Mouse (Mus musculus) heart, postnatal 0 days (tissue): ENCODE data around the gene Urad. TPM values are rescaled to one million over a fixed set of nuclear protein-coding genes. Genes with fewer than 3 reads are reported as not detected.

Source experiments
- ATAC-seq: fragments of 200-750 bp; cut with Nextera tagmentation; 2 replicates; pipeline ENCODE4 v1.8.0; 2017; ENCODE audit warnings: low read depth, moderate number of reproducible peaks, moderate library complexity; ENCODE audit not compliant: insufficient read depth
- DNase-seq: peaks from one replicate; pipeline ENCODE4 v3.0.0-alpha.2; 2016; ENCODE audit warnings: low spot score
- H3K27ac ChIP-seq: fragments of 300-500 bp; sonication (generic); 2 replicates; pipeline ENCODE4 v1.5.1; 2014; ENCODE audit warnings: low read depth, mild to moderate bottlenecking
- H3K27me3 ChIP-seq: fragments of 300-500 bp; sonication (generic); 2 replicates; pipeline ENCODE4 v1.6.1; 2014; ENCODE audit warnings: low read length, mixed read lengths; ENCODE audit not compliant: control insufficient read depth, insufficient read depth
- H3K36me3 ChIP-seq: fragments of 300-500 bp; sonication (generic); replicated peaks from 2 replicates; pipeline ENCODE4 v1.6.1; 2014; ENCODE audit warnings: low read length, mixed read lengths; ENCODE audit not compliant: control insufficient read depth, insufficient read depth
- H3K4me1 ChIP-seq: fragments of 300-500 bp; sonication (generic); 2 replicates; pipeline ENCODE4 v1.6.1; 2014; ENCODE audit warnings: antibody characterized with exemption; ENCODE audit not compliant: control insufficient read depth, insufficient read depth
- H3K4me2 ChIP-seq: fragments of 300-500 bp; sonication (generic); 2 replicates; pipeline ENCODE4 v1.6.1; 2014; ENCODE audit warnings: low read depth, mild to moderate bottlenecking, low read length, moderate library complexity
- H3K4me3 ChIP-seq: fragments of 300-500 bp; sonication (generic); 2 replicates; pipeline ENCODE4 v1.5.1; 2014; ENCODE audit warnings: low read depth, low read length
- H3K9ac ChIP-seq: fragments of 300-500 bp; sonication (generic); replicated peaks from 2 replicates; pipeline ENCODE4 v1.6.1; 2014; ENCODE audit warnings: low read depth, low read length, mixed read lengths
- H3K9me3 ChIP-seq: fragments of 300-500 bp; sonication (generic); replicated peaks from 2 replicates; pipeline ENCODE4 v1.6.1; 2016; ENCODE audit warnings: low read length; ENCODE audit not compliant: control insufficient read depth
- CTCF ChIP-seq: IDR thresholded peaks from 2 replicates; pipeline ENCODE4 v1.5.1; 2016; ENCODE audit warnings: antibody characterized with exemption, control low read depth, low read depth
- EP300 ChIP-seq: IDR thresholded peaks from 2 replicates; pipeline ENCODE4 v1.6.1; 2016; ENCODE audit warnings: antibody characterized with exemption, low read depth
- WGBS: fragments of 180-500 bp; shearing (Covaris S2); extraction: QIAGEN DNeasy Blood & Tissue Kit; methylation state at CpG from one replicate; pipeline ENCODE4 v1.1.7; 2014; 5-methylcytosine and 5-hydroxymethylcytosine counted together
- polyA plus RNA-seq: library from polyadenylated mRNA; unstranded; fragments of >200 nt; fragmentation: Nextera tagmentation; extraction: Ambion mirVana; gene quantifications from 2 replicates; pipeline ENCODE4 v1.2.1, GENCODE M21; 2015
- total RNA-seq: library from RNA; depleted of rRNA; stranded (reverse); fragments of >200 nt; gene quantifications from 2 replicates; pipeline ENCODE4 v1.2.3, GENCODE M21; 2014; ENCODE audit warnings: low replicate concordance

The Urad gene
- total and polyA plus RNA-seq, 2 experiments from 2014 or later, result not detected

GRCm38 (mm10) chr5:147272808-147273345, 49.4 kb downstream of the Urad start:
- Histone ChIP-seq H3K4me3 (no peak overlapping the region), H3K9me3 (no peaks in the 10 kb centered on the region), H3K4me1 (no peaks in the 10 kb centered on the region), H3K36me3 (no peaks in the 10 kb centered on the region), H3K4me2 (no peak overlapping the region), H3K27ac (no peak overlapping the region), H3K9ac (no peak overlapping the region), H3K27me3 (peaks cover 99% of the 10 kb centered on the region)
- no peak for TF ChIP-seq EP300
- TF ChIP-seq CTCF, result no peak
- no peak for ATAC-seq
- WGBS, result 3% methylated on average over 10 of the region's 10 CpGs
- no peak for DNase-seq

GRCm38 (mm10) chr5:147272046-147272807, 50.0 kb downstream of the Urad start:
- no peak for DNase-seq
- Histone ChIP-seq H3K4me2 (no peak overlapping the region), H3K9ac (no peak overlapping the region), H3K27ac (no peak overlapping the region), H3K9me3 (no peaks in the 10 kb centered on the region), H3K36me3 (no peaks in the 10 kb centered on the region), H3K4me1 (no peaks in the 10 kb centered on the region), H3K27me3 (peaks cover 99% of the 10 kb centered on the region), H3K4me3 (no peak overlapping the region)
- TF ChIP-seq EP300 (no peak), CTCF (no peak)
- no peak for ATAC-seq
- WGBS, result 12% methylated on average over 12 of the region's 12 CpGs

GRCm38 (mm10) chr5:147270673-147271655, 51.3 kb downstream of the Urad start:
- Histone ChIP-seq H3K9ac (no peak overlapping the region), H3K9me3 (no peaks in the 10 kb centered on the region), H3K27me3 (peaks cover 99% of the 10 kb centered on the region), H3K4me3 (peak overlapping the region; percentile 1; the same call in 1 of the 2 replicates), H3K36me3 (no peaks in the 10 kb centered on the region), H3K27ac (no peak overlapping the region), H3K4me1 (no peaks in the 10 kb centered on the region), H3K4me2 (no peak overlapping the region)
- ATAC-seq, result no peak
- TF ChIP-seq CTCF, result no peak
- TF ChIP-seq EP300, result no peak
- DNase-seq, result no peak
- 2% methylated on average over 28 of the region's 29 CpGs for WGBS

- Histone ChIP-seq H3K27me3 (peaks cover 98% of the 10 kb centered on the region), H3K9me3 (no peaks in the 10 kb centered on the region), H3K27ac (no peak within 1 kb of the TSS), H3K4me3 (peak within 1 kb of the TSS; percentile 8; the same call in 1 of the 2 replicates), H3K4me1 (no peaks in the 10 kb centered on the region), H3K36me3 (no peaks in the 10 kb centered on the region), H3K9ac (no peak within 1 kb of the TSS), H3K4me2 (no peak within 1 kb of the TSS)
- 1% methylated on average over 44 of the region's 44 CpGs for WGBS
- TF ChIP-seq EP300 (no peak), CTCF (no peak)
- ATAC-seq, result no peak
- DNase-seq, result no peak
Observed at GRCm38 (mm10) chr5:147269926-147270672, 52.1 kb downstream of the Urad start, which contains the start of gene Pdx1. Pdx1 (plus strand) TSS chr5:147269959.

GRCm38 (mm10) chr5:147269371-147269770, 52.9 kb downstream of the Urad start:
- Histone ChIP-seq H3K9ac (no peak overlapping the region), H3K4me3 (no peak overlapping the region), H3K4me1 (no peaks in the 10 kb centered on the region), H3K36me3 (no peaks in the 10 kb centered on the region), H3K4me2 (no peak overlapping the region), H3K9me3 (no peaks in the 10 kb centered on the region), H3K27me3 (peaks cover 95% of the 10 kb centered on the region), H3K27ac (no peak overlapping the region)
- no peak for DNase-seq
- WGBS, result 8% methylated on average over 6 of the region's 6 CpGs
- TF ChIP-seq CTCF, result no peak
- TF ChIP-seq EP300, result no peak
- no peak for ATAC-seq
